Mouse (Mus musculus) heart, postnatal 10 days (tissue): ENCODE results near the gene Stk39. TPM values are rescaled to one million over a fixed set of nuclear protein-coding genes. Genes with fewer than 3 reads are reported as not detected.
A peak's percentile ranks its signal among the peaks of the same experiment; 100 is the strongest.

Experiments
- DNase-seq, 2 experiments: peaks; one replicate each; pipeline ENCODE4 v3.0.0; 2021
- intact Hi-C: fragments of 180-260 bp; cut with DNase I; formaldehyde crosslinking; loops from one replicate; pipeline ENCODE4 v1.15.1; 2025
- total RNA-seq, 2 experiments: library from RNA; stranded (reverse); gene quantifications; 2 replicates each; pipeline ENCODE4 v1.2.3; 2021

Stk39 gene
- total RNA-seq, 2 experiments from 2014 or later = 111 to 145 TPM

GRCm38 (mm10) chr2:68306519-68306918 is 165.5 kb downstream of the Stk39 start:
- no peak for DNase-seq
- intact Hi-C loops = no loop called here

GRCm38 (mm10) chr2:68304771-68305460 is 167.2 kb downstream of the Stk39 start:
- DNase-seq = no peak
- intact Hi-C loops = no loop called here

- DNase-seq = no peak
- intact Hi-C loops = no loop called here
Observed at GRCm38 (mm10) chr2:68301811-68302542, 170.1 kb downstream of the Stk39 start.

- intact Hi-C loops = no loop called here
- no peak for DNase-seq
Observed at GRCm38 (mm10) chr2:68298356-68298755, 173.7 kb downstream of the Stk39 start.

- intact Hi-C loops = no loop called here
- DNase-seq = no peak
Observed at GRCm38 (mm10) chr2:68297955-68298354, 174.1 kb downstream of the Stk39 start.

- intact Hi-C loops = no loop called here
- DNase-seq = no peak
Observed at GRCm38 (mm10) chr2:68296743-68297142, 175.3 kb downstream of the Stk39 start.

- DNase-seq = no peak
- intact Hi-C loops = no loop called here
Observed at GRCm38 (mm10) chr2:68292539-68293320, 179.3 kb downstream of the Stk39 start.

GRCm38 (mm10) chr2:68291895-68292294 is 180.2 kb downstream of the Stk39 start:
- DNase-seq = no peak
- intact Hi-C loops = no loop called here

- DNase-seq = no peak
- intact Hi-C loops = no loop called here
Observed at GRCm38 (mm10) chr2:68289961-68290360, 182.1 kb downstream of the Stk39 start.

GRCm38 (mm10) chr2:68289177-68289576 is 182.9 kb downstream of the Stk39 start:
- intact Hi-C loops = no loop called here
- DNase-seq = no peak

GRCm38 (mm10) chr2:68288106-68288505 is 184.0 kb downstream of the Stk39 start:
- intact Hi-C loops = no loop called here
- DNase-seq = no peak

GRCm38 (mm10) chr2:68284391-68284790 is 187.7 kb downstream of the Stk39 start:
- intact Hi-C loops = no loop called here

GRCm38 (mm10) chr2:68283021-68283548 is 189.0 kb downstream of the Stk39 start:
- intact Hi-C loops = no loop called here
- DNase-seq = no peak

More at GRCm38 (mm10) chr2:68284391-68284790, 187.7 kb downstream of the Stk39 start:
- peak; percentile 25 to 40 for DNase-seq

- intact Hi-C loops = no loop called here
- no peak for DNase-seq
Observed at GRCm38 (mm10) chr2:68281575-68281974, 190.5 kb downstream of the Stk39 start.

GRCm38 (mm10) chr2:68271301-68271700 is 200.8 kb downstream of the Stk39 start:
- DNase-seq = no peak
- intact Hi-C loops = no loop called here

- intact Hi-C loops = no loop called here
- no peak for DNase-seq
Observed at GRCm38 (mm10) chr2:68270836-68271235, 201.2 kb downstream of the Stk39 start.

- peak in 1 of 2 experiments; percentile 27 for DNase-seq
- intact Hi-C loops = no loop called here
Observed at GRCm38 (mm10) chr2:68269646-68270045, 202.4 kb downstream of the Stk39 start.

- peak in 1 of 2 experiments; percentile 27 for DNase-seq
- intact Hi-C loops = no loop called here
Observed at GRCm38 (mm10) chr2:68264826-68265225, 207.2 kb downstream of the Stk39 start.

GRCm38 (mm10) chr2:68260911-68261310 is 211.2 kb downstream of the Stk39 start:
- intact Hi-C loops = no loop called here
- DNase-seq = no peak

GRCm38 (mm10) chr2:68257571-68257970 is 214.5 kb downstream of the Stk39 start:
- DNase-seq = no peak
- intact Hi-C loops = no loop called here

- intact Hi-C loops = no loop called here
- no peak for DNase-seq
Observed at GRCm38 (mm10) chr2:68256472-68256871, 215.6 kb downstream of the Stk39 start.
